Mouse (Mus musculus) neural tube, embryonic 14.5 days (tissue): ENCODE data around the gene Tmem145. TPM values are rescaled to one million over a fixed set of nuclear protein-coding genes. Genes with fewer than 3 reads are reported as not detected.
A peak's percentile ranks its signal among the peaks of the same experiment; 100 is the strongest.

ENCODE experiments used
- ATAC-seq: fragments of 200-750 bp; cut with Nextera tagmentation; 2 replicates; pipeline ENCODE4 v1.8.0; 2017; ENCODE audit warnings: low read depth, mild to moderate bottlenecking, moderate TSS enrichment, moderate library complexity
- H3K27ac ChIP-seq: fragments of 300-500 bp; sonication (generic); 2 replicates; pipeline ENCODE4 v1.5.1; 2014; ENCODE audit warnings: low read depth, mild to moderate bottlenecking, control low read depth, low read length, moderate library complexity, mixed read lengths
- H3K27me3 ChIP-seq: fragments of 300-500 bp; sonication (generic); 2 replicates; pipeline ENCODE4 v1.6.1; 2014; ENCODE audit warnings: low read length; ENCODE audit not compliant: control insufficient read depth, insufficient read depth
- H3K36me3 ChIP-seq: fragments of 300-500 bp; sonication (generic); 2 replicates; pipeline ENCODE4 v1.6.1; 2014; ENCODE audit warnings: low read length, mixed read lengths; ENCODE audit not compliant: control insufficient read depth, insufficient read depth
- H3K4me1 ChIP-seq: fragments of 300-500 bp; sonication (generic); 2 replicates; pipeline ENCODE4 v1.6.1; 2014; ENCODE audit warnings: low read length; ENCODE audit not compliant: control insufficient read depth, insufficient read depth
- H3K4me2 ChIP-seq: fragments of 300-500 bp; sonication (generic); 2 replicates; pipeline ENCODE4 v1.6.1; 2014; ENCODE audit warnings: mild to moderate bottlenecking, low read depth, low read length, control low read depth
- H3K4me3 ChIP-seq: fragments of 300-500 bp; sonication (generic); 2 replicates; pipeline ENCODE4 v1.5.1; 2014; ENCODE audit warnings: low read depth, low read length, control low read depth, mixed read lengths
- H3K9ac ChIP-seq: fragments of 300-500 bp; sonication (generic); replicated peaks from 2 replicates; pipeline ENCODE4 v1.6.1; 2014; ENCODE audit warnings: low read depth, mild to moderate bottlenecking, control low read depth, low read length, mixed read lengths
- H3K9me3 ChIP-seq: fragments of 300-500 bp; sonication (generic); 2 replicates; pipeline ENCODE4 v1.6.1; 2016; ENCODE audit warnings: low read length; ENCODE audit not compliant: control insufficient read depth
- WGBS: fragments of 180-500 bp; shearing (Covaris S2); extraction: QIAGEN DNeasy Blood & Tissue Kit; methylation state at CpG from one replicate; pipeline ENCODE4 v1.1.7; 2014; 5-methylcytosine and 5-hydroxymethylcytosine counted together
- polyA plus RNA-seq: library from polyadenylated mRNA; unstranded; fragments of >200 nt; fragmentation: Nextera tagmentation; extraction: Ambion mirVana; gene quantifications from 2 replicates; pipeline ENCODE4 v1.2.1, GENCODE M21; 2014

Tmem145 gene
- polyA plus RNA-seq, 1 experiment from 2014 or later, result 94.9 TPM

- Histone ChIP-seq H3K9me3 (no peaks in the 10 kb centered on the region), H3K9ac (no peak overlapping the region), H3K4me2 (no peak overlapping the region), H3K4me3 (no peak overlapping the region), H3K36me3 (peaks cover 9% of the 10 kb centered on the region; the same call in 1 of the 2 replicates), H3K27ac (no peak overlapping the region), H3K4me1 (peaks cover 7% of the 10 kb centered on the region; the same call in 1 of the 2 replicates), H3K27me3 (peaks cover 27% of the 10 kb centered on the region)
- no peak for ATAC-seq
- WGBS, result 92% methylated on average over 9 of the region's 9 CpGs
Observed at GRCm38 (mm10) chr7:25309425-25309824, 3.5 kb downstream of the Tmem145 start.

- no peak overlapping the region for H3K4me3 ChIP-seq
- peaks cover 9% of the 10 kb centered on the region; the same call in 1 of the 2 replicates for H3K36me3 ChIP-seq
- no peaks in the 10 kb centered on the region for H3K9me3 ChIP-seq
- no peak for ATAC-seq
- H3K4me1 ChIP-seq, result no peaks in the 10 kb centered on the region
- H3K4me2 ChIP-seq, result no peak overlapping the region
- 83% methylated on average over 11 of the region's 11 CpGs for WGBS
- H3K9ac ChIP-seq, result no peak overlapping the region
- no peak overlapping the region for H3K27ac ChIP-seq
- peaks cover 31% of the 10 kb centered on the region for H3K27me3 ChIP-seq
Observed at GRCm38 (mm10) chr7:25311193-25311592, 5.3 kb downstream of the Tmem145 start.

- H3K9ac ChIP-seq, result no peak overlapping the region
- H3K4me1 ChIP-seq, result peaks cover 7% of the 10 kb centered on the region; the same call in 1 of the 2 replicates
- no peak for ATAC-seq
- H3K36me3 ChIP-seq, result peaks cover 9% of the 10 kb centered on the region; the same call in 1 of the 2 replicates
- no peaks in the 10 kb centered on the region for H3K9me3 ChIP-seq
- no peak overlapping the region for H3K4me2 ChIP-seq
- WGBS, result 52% methylated on average over 7 of the region's 7 CpGs
- H3K27ac ChIP-seq, result no peak overlapping the region
- peaks cover 31% of the 10 kb centered on the region for H3K27me3 ChIP-seq
- no peak overlapping the region for H3K4me3 ChIP-seq
Observed at GRCm38 (mm10) chr7:25313325-25313724, 7.4 kb downstream of the Tmem145 start.

GRCm38 (mm10) chr7:25314606-25315305 is 8.8 kb downstream of the Tmem145 start:
- H3K4me1 ChIP-seq, result peaks cover 7% of the 10 kb centered on the region; the same call in 1 of the 2 replicates
- peak overlapping the region; percentile 56 for H3K4me2 ChIP-seq
- no peak for ATAC-seq
- 4% methylated on average over 47 of the region's 51 CpGs for WGBS
- peak overlapping the region; percentile 23 for H3K4me3 ChIP-seq
- H3K9me3 ChIP-seq, result no peaks in the 10 kb centered on the region
- peaks cover 9% of the 10 kb centered on the region; the same call in 1 of the 2 replicates for H3K36me3 ChIP-seq
- H3K27me3 ChIP-seq, result peaks cover 31% of the 10 kb centered on the region
- H3K27ac ChIP-seq, result no peak overlapping the region
- H3K9ac ChIP-seq, result peak overlapping the region; percentile 21; the same call in 1 of the 2 replicates

GRCm38 (mm10) chr7:25315306-25316041 is 9.6 kb downstream of the Tmem145 start:
- peak overlapping the region; percentile 56 for H3K4me2 ChIP-seq
- WGBS, result 1% methylated on average over 45 of the region's 69 CpGs
- H3K27ac ChIP-seq, result no peak overlapping the region
- peaks cover 31% of the 10 kb centered on the region for H3K27me3 ChIP-seq
- H3K4me3 ChIP-seq, result peak overlapping the region; percentile 23
- peaks cover 7% of the 10 kb centered on the region; the same call in 1 of the 2 replicates for H3K4me1 ChIP-seq
- H3K36me3 ChIP-seq, result peaks cover 9% of the 10 kb centered on the region; the same call in 1 of the 2 replicates
- peak overlapping the region; percentile 21; the same call in 1 of the 2 replicates for H3K9ac ChIP-seq
- no peaks in the 10 kb centered on the region for H3K9me3 ChIP-seq
- no peak for ATAC-seq

GRCm38 (mm10) chr7:25316532-25317445 is 10.9 kb downstream of the Tmem145 start, which contains the start of gene Megf8:
Gene Megf8 (plus strand): TSS chr7:25317164.
- Histone ChIP-seq H3K9me3 (no peaks in the 10 kb centered on the region), H3K27ac (peak within 1 kb of the TSS; percentile 61), H3K9ac (peak within 1 kb of the TSS; percentile 80), H3K4me2 (peak within 1 kb of the TSS; percentile 99), H3K36me3 (peaks cover 2% of the 10 kb centered on the region; the same call in 1 of the 2 replicates), H3K4me3 (peak within 1 kb of the TSS; percentile 59), H3K4me1 (peaks cover 11% of the 10 kb centered on the region), H3K27me3 (peaks cover 27% of the 10 kb centered on the region)
- ATAC-seq, result peak; percentile 97
- under 1% methylated on average over 52 of the region's 52 CpGs for WGBS

GRCm38 (mm10) chr7:25317446-25317999 is 11.6 kb downstream of the Tmem145 start:
- WGBS, result 11% methylated on average over 21 of the region's 21 CpGs
- Histone ChIP-seq H3K27ac (peak overlapping the region; percentile 61), H3K27me3 (peaks cover 22% of the 10 kb centered on the region), H3K4me3 (peak overlapping the region; percentile 59), H3K4me2 (peak overlapping the region; percentile 99), H3K4me1 (peaks cover 15% of the 10 kb centered on the region), H3K9me3 (no peaks in the 10 kb centered on the region), H3K9ac (peak overlapping the region; percentile 80), H3K36me3 (0 out of 2 replicates have a peak, but pooled peaks cover under 1% of the 10 kb centered on the region)
- 0 out of 2 replicates have a peak, but pooled peaks have one; percentile 0 for ATAC-seq

GRCm38 (mm10) chr7:25322058-25322484 is 16.2 kb downstream of the Tmem145 start:
- peak overlapping the region; percentile 34; the same call in 1 of the 2 replicates for H3K27ac ChIP-seq
- no peak overlapping the region for H3K9ac ChIP-seq
- 11% methylated on average over 6 of the region's 6 CpGs for WGBS
- H3K27me3 ChIP-seq, result no peaks in the 10 kb centered on the region
- peaks cover 15% of the 10 kb centered on the region for H3K4me1 ChIP-seq
- H3K36me3 ChIP-seq, result no peaks in the 10 kb centered on the region
- no peak overlapping the region for H3K4me2 ChIP-seq
- H3K4me3 ChIP-seq, result no peak overlapping the region
- no peak for ATAC-seq
- no peaks in the 10 kb centered on the region for H3K9me3 ChIP-seq
